Mouse (Mus musculus) ES-Bruce4 (cell line): Measurements from ENCODE around the gene Gm43518.

Experiments used
- CTCF ChIP-seq: IDR thresholded peaks from one replicate; pipeline ENCODE4 v1.8.1; 2011; ENCODE audit warnings: low read depth, low read length
- EP300 ChIP-seq: IDR thresholded peaks from 2 replicates; pipeline ENCODE4 v1.6.1; 2011; ENCODE audit warnings: low read depth, low read length; ENCODE audit not compliant: insufficient read depth
- POLR2A ChIP-seq: IDR thresholded peaks from one replicate; pipeline ENCODE4 v1.8.1; 2011; ENCODE audit warnings: low read length; ENCODE audit not compliant: insufficient read depth

- TF ChIP-seq EP300 (no peak), POLR2A (no peak), CTCF (no peak)
These were observed at the start of gene Gm43518 for GRCm38 (mm10) chr5:123927118-123927517.
